Mouse (Mus musculus) E14TG2a.4 (cell line): Measurements from ENCODE around the gene Hist1h2bg.

Source experiments
- H3K27me3 ChIP-seq: 2 replicates; pipeline ENCODE4 v1.6.1; 2014; ENCODE audit warnings: low read length, control low read depth; ENCODE audit not compliant: insufficient read depth
- H3K36me3 ChIP-seq: 2 replicates; pipeline ENCODE4 v1.6.1; 2014; ENCODE audit warnings: low read length, control low read depth; ENCODE audit not compliant: insufficient read depth
- H3K4me1 ChIP-seq: replicated peaks from 2 replicates; pipeline ENCODE4 v1.6.1; 2014; ENCODE audit warnings: low read depth, low read length, control low read depth
- H3K4me3 ChIP-seq: replicated peaks from 2 replicates; pipeline ENCODE4 v1.5.1; 2014; ENCODE audit warnings: mild to moderate bottlenecking, low read length
- H3K9me3 ChIP-seq: 2 replicates; pipeline ENCODE4 v1.6.1; 2014; ENCODE audit warnings: low read length, control low read depth
- CTCF ChIP-seq: conservative IDR thresholded peaks from 2 replicates; pipeline ENCODE4 v1.5.1; 2014; ENCODE audit warnings: low read length
- NANOG ChIP-seq: IDR thresholded peaks from 2 replicates; pipeline ENCODE4 v1.6.1; 2014; ENCODE audit warnings: borderline replicate concordance, low read length, mixed read lengths
- POU5F1 ChIP-seq: IDR thresholded peaks from 2 replicates; pipeline ENCODE4 v1.6.1; 2014; ENCODE audit warnings: low read length, borderline replicate concordance

Hist1h2bg gene

GRCm38 (mm10) chr13:23571022-23571503, at the start of gene Hist1h2bg, which contains the start of gene Hist1h2ae:
Gene Hist1h2bg, plus strand, starts transcription at chr13:23571396.
Gene Hist1h2ae, minus strand, starts transcription at chr13:23571220.
- Histone ChIP-seq H3K27me3 (no peaks in the 10 kb centered on the region), H3K9me3 (no peaks in the 10 kb centered on the region), H3K4me3 (peak within 1 kb of the TSS; percentile 69), H3K36me3 (no peaks in the 10 kb centered on the region), H3K4me1 (peaks cover 14% of the 10 kb centered on the region)
- TF ChIP-seq CTCF = no peak
- TF ChIP-seq POU5F1 = no peak
- no peak for TF ChIP-seq NANOG

GRCm38 (mm10) chr13:23521703-23522102, 49.5 kb upstream of the Hist1h2bg start:
- Histone ChIP-seq H3K4me1 (peaks cover 34% of the 10 kb centered on the region), H3K9me3 (no peaks in the 10 kb centered on the region), H3K27me3 (no peaks in the 10 kb centered on the region), H3K4me3 (peak overlapping the region; percentile 67), H3K36me3 (no peaks in the 10 kb centered on the region)
- TF ChIP-seq POU5F1 (no peak), CTCF (no peak), NANOG (no peak)

GRCm38 (mm10) chr13:23523976-23524375, 47.2 kb upstream of the Hist1h2bg start:
- no peak overlapping the region for H3K4me3 ChIP-seq
- H3K27me3 ChIP-seq = no peaks in the 10 kb centered on the region
- H3K4me1 ChIP-seq = peaks cover 42% of the 10 kb centered on the region
- no peaks in the 10 kb centered on the region for H3K36me3 ChIP-seq
- TF ChIP-seq NANOG (no peak), POU5F1 (no peak), CTCF (no peak)
- H3K9me3 ChIP-seq = no peaks in the 10 kb centered on the region

DNA sequence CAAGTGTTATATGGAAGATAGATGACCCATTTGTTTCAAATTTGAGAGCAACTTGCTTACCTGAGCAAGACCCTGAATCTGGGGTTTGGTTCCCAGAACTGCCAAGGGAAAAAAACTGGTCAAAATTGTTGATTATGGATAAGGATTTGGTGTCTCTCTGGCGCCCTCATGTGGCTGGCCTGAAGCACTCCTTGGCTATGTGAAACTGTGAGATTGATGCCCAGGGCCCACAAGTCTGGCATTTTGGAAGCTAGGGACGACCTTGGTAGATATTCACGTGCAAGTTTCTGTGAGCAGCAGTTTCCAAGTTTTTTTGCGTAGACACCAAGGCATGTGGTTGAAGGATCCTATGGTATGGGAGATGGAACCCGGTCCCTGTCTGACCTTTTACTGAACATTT, 46.5 kb upstream of the Hist1h2bg start:
- H3K9me3 ChIP-seq = no peaks in the 10 kb centered on the region
- TF ChIP-seq NANOG (no peak), CTCF (peak; percentile 91)

DNA sequence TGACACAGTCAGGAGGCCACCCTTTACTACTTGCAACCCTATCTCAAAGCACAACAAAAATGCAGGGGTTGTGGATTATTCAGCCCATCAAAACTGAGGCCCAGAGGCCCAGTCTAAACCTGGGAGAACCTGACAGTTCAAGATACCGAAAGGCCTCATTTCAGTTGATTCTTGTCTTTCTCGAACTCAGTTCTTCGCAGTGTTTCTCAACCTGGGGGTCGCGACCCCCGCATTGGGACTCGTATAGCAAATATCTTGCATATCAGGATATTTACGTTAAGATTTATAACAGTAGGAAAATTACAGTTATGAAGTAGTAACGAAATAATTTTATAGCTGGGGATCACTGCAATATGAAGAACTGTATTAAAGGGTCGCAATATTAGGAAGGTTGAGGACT, 45.3 kb upstream of the Hist1h2bg start:
- no peaks in the 10 kb centered on the region for H3K9me3 ChIP-seq
- TF ChIP-seq NANOG = no peak
- no peak for TF ChIP-seq POU5F1
- TF ChIP-seq CTCF = no peak
- H3K4me1 ChIP-seq = peaks cover 32% of the 10 kb centered on the region
- H3K4me3 ChIP-seq = peak overlapping the region; percentile 80
- no peaks in the 10 kb centered on the region for H3K27me3 ChIP-seq
- H3K36me3 ChIP-seq = no peaks in the 10 kb centered on the region

More for the DNA sequence above, 46.5 kb upstream of the Hist1h2bg start:
- no peak overlapping the region for H3K4me3 ChIP-seq
- H3K36me3 ChIP-seq = no peaks in the 10 kb centered on the region
- H3K4me1 ChIP-seq = peaks cover 41% of the 10 kb centered on the region
- H3K27me3 ChIP-seq = no peaks in the 10 kb centered on the region

- no peaks in the 10 kb centered on the region for H3K27me3 ChIP-seq
- peak overlapping the region; percentile 80 for H3K4me3 ChIP-seq
- H3K36me3 ChIP-seq = no peaks in the 10 kb centered on the region
- H3K9me3 ChIP-seq = no peaks in the 10 kb centered on the region
- TF ChIP-seq POU5F1 = no peak
- no peak for TF ChIP-seq NANOG
- TF ChIP-seq CTCF = no peak
- H3K4me1 ChIP-seq = peaks cover 28% of the 10 kb centered on the region
These were observed 44.9 kb upstream of the Hist1h2bg start for GRCm38 (mm10) chr13:23526312-23526711.

- Histone ChIP-seq H3K36me3 (no peaks in the 10 kb centered on the region), H3K9me3 (no peaks in the 10 kb centered on the region), H3K27me3 (no peaks in the 10 kb centered on the region), H3K4me3 (no peak overlapping the region), H3K4me1 (peaks cover 39% of the 10 kb centered on the region)
- TF ChIP-seq CTCF = no peak
- no peak for TF ChIP-seq NANOG
- no peak for TF ChIP-seq POU5F1
These were observed 42.2 kb upstream of the Hist1h2bg start for GRCm38 (mm10) chr13:23529005-23529404.

DNA sequence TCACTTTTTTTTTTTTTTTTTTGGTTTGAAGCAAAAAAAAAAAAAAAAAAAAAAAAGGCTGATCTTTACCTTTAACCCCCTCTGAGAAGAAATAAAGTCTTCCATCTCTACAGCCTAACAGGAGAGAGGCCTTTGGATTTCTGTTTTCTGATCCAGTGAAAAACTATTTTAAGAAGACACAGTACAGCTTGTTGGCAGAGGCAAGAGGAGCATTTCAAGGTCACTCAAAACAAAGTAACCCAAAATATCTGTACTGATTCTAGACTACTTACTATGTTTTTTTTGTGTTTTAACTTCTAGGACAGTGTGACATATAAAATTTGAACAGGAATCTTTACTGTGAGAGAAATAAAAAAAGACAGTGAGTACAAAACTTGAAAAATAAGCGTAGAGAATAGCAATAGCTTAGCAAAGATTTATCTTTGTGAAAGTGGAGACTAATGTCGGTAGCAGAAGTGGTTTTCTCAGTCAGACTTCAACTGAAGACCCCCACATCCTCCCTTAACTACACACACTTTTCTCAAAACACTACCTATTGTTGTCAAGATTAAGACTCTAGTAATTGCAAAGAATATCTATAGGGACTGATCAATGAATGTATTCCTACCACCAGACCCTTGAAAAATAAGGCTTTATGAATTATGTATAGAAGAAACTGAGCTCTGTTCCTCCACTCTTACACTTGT, 41.6 kb upstream of the Hist1h2bg start:
- H3K27me3 ChIP-seq = no peaks in the 10 kb centered on the region
- peak overlapping the region; percentile 83 for H3K4me3 ChIP-seq
- TF ChIP-seq CTCF (no peak), NANOG (no peak), POU5F1 (no peak)
- H3K9me3 ChIP-seq = no peaks in the 10 kb centered on the region
- no peaks in the 10 kb centered on the region for H3K36me3 ChIP-seq
- peaks cover 39% of the 10 kb centered on the region for H3K4me1 ChIP-seq

- Histone ChIP-seq H3K4me3 (peak overlapping the region; percentile 83), H3K27me3 (no peaks in the 10 kb centered on the region), H3K4me1 (peaks cover 34% of the 10 kb centered on the region), H3K9me3 (no peaks in the 10 kb centered on the region), H3K36me3 (no peaks in the 10 kb centered on the region)
- TF ChIP-seq POU5F1 (no peak), CTCF (no peak), NANOG (no peak)
These were observed 40.9 kb upstream of the Hist1h2bg start for GRCm38 (mm10) chr13:23530181-23530900.
